Mouse (Mus musculus) olfactory bulb, adult 2 months (tissue): ENCODE data around the gene Fgfr2. TPM values are rescaled to one million over a fixed set of nuclear protein-coding genes. Genes with fewer than 3 reads are reported as not detected.
A peak's percentile ranks its signal among the peaks of the same experiment; 100 is the strongest.
"Not testable (repeated sequence)": the region's sequence is repeated elsewhere in the genome, so short reads cannot be mapped to it uniquely, and the experiment has no call there.

ENCODE experiments used
- H3K27ac ChIP-seq: fragments of 200-500 bp; 2 replicates; pipeline ENCODE4 v1.5.1; 2012; ENCODE audit warnings: low read depth, low read length; ENCODE audit not compliant: insufficient read depth
- H3K4me1 ChIP-seq: fragments of 200-500 bp; 2 replicates; pipeline ENCODE4 v1.6.1; 2012; ENCODE audit warnings: low read length; ENCODE audit not compliant: control insufficient read depth, insufficient read depth
- H3K4me3 ChIP-seq: fragments of 200-500 bp; 2 replicates; pipeline ENCODE4 v1.5.1; 2012; ENCODE audit warnings: mild to moderate bottlenecking, low read depth, low read length, moderate library complexity; ENCODE audit not compliant: insufficient read depth
- CTCF ChIP-seq: fragments of 200-500 bp; IDR thresholded peaks from 2 replicates; pipeline ENCODE4 v1.5.1; 2012; ENCODE audit warnings: low read depth, mild to moderate bottlenecking, low read length, moderate library complexity; ENCODE audit not compliant: insufficient read depth
- POLR2A ChIP-seq: fragments of 200-500 bp; IDR thresholded peaks from 2 replicates; pipeline ENCODE4 v1.6.1; 2012; ENCODE audit warnings: mild to moderate bottlenecking, low read depth, low read length, moderate library complexity; ENCODE audit not compliant: insufficient read depth
- WGBS: fragments of 180-500 bp; shearing (Covaris S2); methylation state at CpG from one replicate; pipeline ENCODE4 v1.1.7; 2018; 5-methylcytosine and 5-hydroxymethylcytosine counted together
- polyA plus RNA-seq: library from polyadenylated mRNA; stranded (reverse); fragments of >200 nt; gene quantifications from 2 replicates; pipeline ENCODE4 v1.2.4, GENCODE M21; 2012; ENCODE audit warnings: low replicate concordance; ENCODE audit not compliant: missing spikeins, insufficient read depth, insufficient read length

Fgfr2 gene
- polyA plus RNA-seq, 1 experiment: not detected

- WGBS: 43% methylated on average over 2 of the region's 2 CpGs
- H3K4me3 ChIP-seq: no peak overlapping the region
- no peak for TF ChIP-seq POLR2A
- no peak for TF ChIP-seq CTCF
- H3K4me1 ChIP-seq: no peaks in the 10 kb centered on the region; the same call in 1 of the 2 replicates
- no peak overlapping the region for H3K27ac ChIP-seq
Observed at GRCm38 (mm10) chr7:131411941-131412270, 1711.2 kb downstream of the Fgfr2 start.

GRCm38 (mm10) chr7:131411221-131411940, 1711.8 kb downstream of the Fgfr2 start:
- no peak overlapping the region for H3K27ac ChIP-seq
- H3K4me1 ChIP-seq: no peaks in the 10 kb centered on the region; the same call in 1 of the 2 replicates
- H3K4me3 ChIP-seq: peak overlapping the region; percentile 80
- TF ChIP-seq CTCF: no peak
- TF ChIP-seq POLR2A: no peak
- 41% methylated on average over 10 of the region's 10 CpGs for WGBS

- TF ChIP-seq POLR2A (peak; percentile 74), CTCF (no peak)
- Histone ChIP-seq H3K4me3 (peak within 1 kb of the TSS; percentile 80), H3K27ac (peak within 1 kb of the TSS; percentile 64; the same call in 1 of the 2 replicates), H3K4me1 (no peaks in the 10 kb centered on the region; the same call in 1 of the 2 replicates)
- under 1% methylated on average over 42 of the region's 42 CpGs for WGBS
Observed at GRCm38 (mm10) chr7:131410416-131411058, 1712.6 kb downstream of the Fgfr2 start, which contains the start of the genes Ikzf5 and Acadsb. Gene Ikzf5, minus strand, starts transcription at chr7:131410521. Gene Acadsb, plus strand, starts transcription at chr7:131410601.

- H3K4me3 ChIP-seq: peak overlapping the region; percentile 80
- WGBS: under 1% methylated on average over 38 of the region's 38 CpGs
- H3K27ac ChIP-seq: peak overlapping the region; percentile 64; the same call in 1 of the 2 replicates
- no peaks in the 10 kb centered on the region; the same call in 1 of the 2 replicates for H3K4me1 ChIP-seq
- no peak for TF ChIP-seq CTCF
- TF ChIP-seq POLR2A: no peak
Observed at GRCm38 (mm10) chr7:131409988-131410385, 1713.2 kb downstream of the Fgfr2 start.

- peak overlapping the region; percentile 80 for H3K4me3 ChIP-seq
- TF ChIP-seq CTCF (no peak), POLR2A (no peak)
- no peak overlapping the region for H3K27ac ChIP-seq
- WGBS: 6% methylated on average over 16 of the region's 16 CpGs
- H3K4me1 ChIP-seq: no peaks in the 10 kb centered on the region; the same call in 1 of the 2 replicates
Observed at GRCm38 (mm10) chr7:131409321-131409987, 1713.7 kb downstream of the Fgfr2 start.

- not testable (repeated sequence) for H3K27ac ChIP-seq, H3K4me1 ChIP-seq, H3K4me3 ChIP-seq
- 82% methylated on average over 7 of the region's 7 CpGs for whole genome bisulfite sequencing
Observed at GRCm38 (mm10) chr7:131391761-131392160, 1731.4 kb downstream of the Fgfr2 start.

GRCm38 (mm10) chr7:131371880-131372651, 1751.1 kb downstream of the Fgfr2 start:
- TF ChIP-seq CTCF (no peak), POLR2A (no peak)
- WGBS: 69% methylated on average over 9 of the region's 9 CpGs
- Histone ChIP-seq H3K4me3 (no peak overlapping the region), H3K4me1 (no peaks in the 10 kb centered on the region), H3K27ac (no peak overlapping the region)

- no peak for TF ChIP-seq CTCF
- TF ChIP-seq POLR2A: no peak
- 3% methylated on average over 9 of the region's 9 CpGs for WGBS
- peak overlapping the region; percentile 96 for H3K4me3 ChIP-seq
Observed at GRCm38 (mm10) chr7:131371470-131371860, 1751.7 kb downstream of the Fgfr2 start.

More at GRCm38 (mm10) chr7:131371470-131371860, 1751.7 kb downstream of the Fgfr2 start:
- Histone ChIP-seq H3K4me1 (no peaks in the 10 kb centered on the region), H3K27ac (peak overlapping the region; percentile 98; the same call in 1 of the 2 replicates)
